Mouse (Mus musculus): ENCODE results near the gene Olfr410. TPM values are rescaled to one million over a fixed set of nuclear protein-coding genes. Genes with fewer than 3 reads are reported as not detected.

Gene Olfr410
- polyA plus RNA-seq, 1 experiment, result not detected

GRCm38 (mm10) chr11:74283436-74283835 is 54.4 kb downstream of the Olfr410 start, which contains the start of gene Olfr59:
TSS of gene Olfr59 (plus strand) at chr11:74283736.
- no peak for DNase-seq (ENCODE audit: low read depth)
- TF ChIP-seq POLR2A (IDR thresholded peaks at IDR 0.05; ENCODE audit: borderline replicate concordance, extremely low read depth, insufficient read depth, insufficient read length, poor library complexity, severe bottlenecking), result no peak
- no peak for TF ChIP-seq CTCF (IDR thresholded peaks at IDR 0.05; ENCODE audit: borderline replicate concordance, extremely low read depth, insufficient read depth, insufficient read length)

Other genes with a start within 250 kb of the Olfr410 start
- not detected in 2 replicates for gene Olfr401, start 224.3 kb downstream of the Olfr410 start, polyA plus RNA-seq (2012; rRNA removed)
- not detected in 2 replicates for gene Olfr402, start 184.5 kb downstream of the Olfr410 start, polyA plus RNA-seq (2012; rRNA removed)
- gene Olfr403, start 151.8 kb downstream of the Olfr410 start, polyA plus RNA-seq (2012; rRNA removed), result not detected in 2 replicates
- not detected in 2 replicates for gene Olfr43, start 126.7 kb downstream of the Olfr410 start, polyA plus RNA-seq (2012; rRNA removed)
- gene Olfr406, start 78.2 kb downstream of the Olfr410 start, polyA plus RNA-seq (2012; rRNA removed), result not detected in 2 replicates
- not detected in 2 replicates for gene Olfr59, start 54.3 kb downstream of the Olfr410 start, polyA plus RNA-seq (2012; rRNA removed)
- not detected in 2 replicates for gene Olfr411, start 14.6 kb upstream of the Olfr410 start, polyA plus RNA-seq (2012; rRNA removed)
- gene Olfr412, start 24.0 kb upstream of the Olfr410 start, polyA plus RNA-seq (2012; rRNA removed), result not detected in 2 replicates